Mouse (Mus musculus) heart, adult 9 months (tissue): ENCODE measurements around the gene Iqcf4.
"Not testable (repeated sequence)": the region's sequence is repeated elsewhere in the genome, so short reads cannot be mapped to it uniquely, and the experiment has no call there.

ENCODE experiments used
- DNase-seq, 2 experiments: peaks; one replicate each; pipeline ENCODE4 v3.0.0; 2022; ENCODE audit warnings: low spot score in 2 of 2

The Iqcf4 gene

GRCm38 (mm10) chr9:106570896-106571295, at the start of gene Iqcf4:
Gene Iqcf4 (minus strand): TSS chr9:106570996.
- no peak for DNase-seq

- no peak for DNase-seq
Measured at GRCm38 (mm10) chr9:106617496-106617895, 46.7 kb upstream of the Iqcf4 start.

GRCm38 (mm10) chr9:106616306-106616705, 45.5 kb upstream of the Iqcf4 start:
- no peak for DNase-seq

GRCm38 (mm10) chr9:106614616-106615015, 43.8 kb upstream of the Iqcf4 start:
- no peak for DNase-seq

- no peak for DNase-seq
Measured at GRCm38 (mm10) chr9:106613951-106614350, 43.2 kb upstream of the Iqcf4 start.

GRCm38 (mm10) chr9:106610727-106611126, 39.9 kb upstream of the Iqcf4 start:
- no peak for DNase-seq

GRCm38 (mm10) chr9:106600546-106600945, 29.8 kb upstream of the Iqcf4 start:
- DNase-seq, result no peak

GRCm38 (mm10) chr9:106598466-106598865, 27.7 kb upstream of the Iqcf4 start:
- no peak for DNase-seq

- no peak for DNase-seq
Measured at GRCm38 (mm10) chr9:106595836-106596235, 25.0 kb upstream of the Iqcf4 start.

- DNase-seq, result not testable (repeated sequence)
Measured at GRCm38 (mm10) chr9:106595402-106595801, 24.6 kb upstream of the Iqcf4 start.

GRCm38 (mm10) chr9:106592158-106592557, 21.4 kb upstream of the Iqcf4 start:
- no peak for DNase-seq

- DNase-seq, result no peak
Measured at GRCm38 (mm10) chr9:106582552-106582951, 11.8 kb upstream of the Iqcf4 start.

- no peak for DNase-seq
Measured at GRCm38 (mm10) chr9:106580016-106580415, 9.2 kb upstream of the Iqcf4 start.

GRCm38 (mm10) chr9:106576112-106576511, 5.3 kb upstream of the Iqcf4 start:
- DNase-seq, result no peak

GRCm38 (mm10) chr9:106573366-106573765, 2.6 kb upstream of the Iqcf4 start:
- no peak for DNase-seq

GRCm38 (mm10) chr9:106572186-106572585, 1.4 kb upstream of the Iqcf4 start:
- no peak for DNase-seq

- no peak for DNase-seq
Measured at GRCm38 (mm10) chr9:106566437-106566836, 4.4 kb downstream of the Iqcf4 start.

- DNase-seq, result no peak
Measured at GRCm38 (mm10) chr9:106564025-106564424, 6.8 kb downstream of the Iqcf4 start.

GRCm38 (mm10) chr9:106562291-106562690, 8.5 kb downstream of the Iqcf4 start:
- no peak for DNase-seq

GRCm38 (mm10) chr9:106561531-106561930, 9.3 kb downstream of the Iqcf4 start, which contains the start of gene Iqcf3:
Gene Iqcf3 (minus strand): TSS chr9:106561631.
- no peak for DNase-seq

- no peak for DNase-seq
Measured at GRCm38 (mm10) chr9:106534975-106535374, 35.8 kb downstream of the Iqcf4 start.

- DNase-seq, result no peak
Measured at GRCm38 (mm10) chr9:106534296-106534695, 36.5 kb downstream of the Iqcf4 start.

- no peak for DNase-seq
Measured at GRCm38 (mm10) chr9:106531833-106532232, 39.0 kb downstream of the Iqcf4 start.

GRCm38 (mm10) chr9:106519909-106520308, 50.9 kb downstream of the Iqcf4 start:
- no peak for DNase-seq
